Mouse (Mus musculus) G1E (cell line): Measurements from ENCODE around the gene Plekhb1. TPM values are rescaled to one million over a fixed set of nuclear protein-coding genes. Genes with fewer than 3 reads are reported as not detected.

Source experiments
- ATAC-seq: 2 replicates; pipeline ENCODE4 v1.8.0; 2016; ENCODE audit warnings: mild to moderate bottlenecking; ENCODE audit not compliant: insufficient number of reproducible peaks, poor library complexity, low FRiP score, severe bottlenecking; ENCODE audit errors: extremely low read depth
- DNase-seq: peaks from one replicate; pipeline ENCODE4 v3.0.0; 2012; ENCODE audit warnings: low spot score
- H3K27me3 ChIP-seq: 2 replicates; pipeline ENCODE4 v1.6.1; 2012; ENCODE audit warnings: mild to moderate bottlenecking, low read length, inconsistent platforms; ENCODE audit not compliant: insufficient read depth
- H3K36me3 ChIP-seq: replicated peaks from 2 replicates; pipeline ENCODE3; 2012; ENCODE audit warnings: mild to moderate bottlenecking, inconsistent platforms
- H3K4me1 ChIP-seq: 2 replicates; pipeline ENCODE4 v1.6.1; 2012; ENCODE audit warnings: low read depth, low read length, inconsistent platforms, mixed read lengths; ENCODE audit not compliant: insufficient read depth
- H3K4me3 ChIP-seq: 2 replicates; pipeline ENCODE4 v1.5.1; 2012; ENCODE audit warnings: low read depth, mild to moderate bottlenecking, inconsistent platforms, low read length, moderate library complexity, mixed read lengths
- H3K9me3 ChIP-seq: replicated peaks from 2 replicates; pipeline ENCODE4 v1.6.1; 2012; ENCODE audit warnings: inconsistent platforms
- CTCF ChIP-seq: IDR thresholded peaks from 2 replicates; pipeline ENCODE4 v1.5.1; 2012; ENCODE audit warnings: low read depth, low read length, inconsistent platforms, mixed read lengths
- GATA1 ChIP-seq: IDR thresholded peaks from 2 replicates; pipeline ENCODE4 v1.6.1; 2012; ENCODE audit warnings: borderline replicate concordance, low read length, inconsistent platforms, mixed read lengths
- GATA2 ChIP-seq: IDR thresholded peaks from 2 replicates; pipeline ENCODE4 v1.6.1; 2012; ENCODE audit warnings: low read depth, low read length, inconsistent platforms, borderline replicate concordance
- POLR2AphosphoS5 ChIP-seq: IDR thresholded peaks from 2 replicates; pipeline ENCODE4 v1.6.1; 2012; ENCODE audit warnings: low read depth, low read length, inconsistent platforms; ENCODE audit not compliant: insufficient replicate concordance
- TAL1 ChIP-seq: conservative IDR thresholded peaks from 2 replicates; pipeline ENCODE4 v1.6.1; 2012; ENCODE audit warnings: low read depth, low read length, inconsistent platforms, mixed read lengths
- polyA plus RNA-seq: library from polyadenylated mRNA; stranded (reverse); fragments of >175 nt; gene quantifications from 2 replicates; pipeline ENCODE4 v1.2.3, GENCODE M21; 2012
- total RNA-seq, 2 experiments: library from RNA; stranded (forward) in 1 of 2; stranded (reverse) in 1 of 2; fragments of 200-1000 nt in 1 of 2; fragments of >200 nt in 1 of 2; fragmentation: Nextera tagmentation in 1 of 2; gene quantifications; 2 replicates each; pipeline ENCODE4 v1.2.3; 2014 to 2017

Plekhb1 gene
- total and polyA plus RNA-seq, 3 experiments: not detected

GRCm38 (mm10) chr7:100658093-100658578 is 4.1 kb downstream of the Plekhb1 start:
- Histone ChIP-seq H3K27me3 (peaks cover 54% of the 10 kb centered on the region), H3K4me3 (no peak overlapping the region), H3K9me3 (no peaks in the 10 kb centered on the region), H3K36me3 (no peaks in the 10 kb centered on the region), H3K4me1 (peaks cover 7% of the 10 kb centered on the region)
- ATAC-seq (no peak), DNase-seq (no peak)
- TF ChIP-seq CTCF (no peak), TAL1 (no peak), POLR2AphosphoS5 (no peak), GATA1 (no peak), GATA2 (no peak)

GRCm38 (mm10) chr7:100656739-100657138 is 5.5 kb downstream of the Plekhb1 start:
- TF ChIP-seq POLR2AphosphoS5: no peak
- TF ChIP-seq GATA2: no peak
- no peak for TF ChIP-seq GATA1
- no peak for TF ChIP-seq TAL1
- no peak for TF ChIP-seq CTCF
- peaks cover 4% of the 10 kb centered on the region; the same call in 1 of the 2 replicates for H3K4me1 ChIP-seq
- no peak for ATAC-seq
- no peak overlapping the region for H3K4me3 ChIP-seq
- H3K36me3 ChIP-seq: no peaks in the 10 kb centered on the region
- H3K9me3 ChIP-seq: no peaks in the 10 kb centered on the region
- H3K27me3 ChIP-seq: peaks cover 49% of the 10 kb centered on the region
- DNase-seq: no peak

GRCm38 (mm10) chr7:100654441-100654840 is 7.8 kb downstream of the Plekhb1 start:
- H3K4me3 ChIP-seq: no peak overlapping the region
- H3K27me3 ChIP-seq: peaks cover 40% of the 10 kb centered on the region
- no peaks in the 10 kb centered on the region for H3K9me3 ChIP-seq
- DNase-seq (no peak), ATAC-seq (no peak)
- H3K36me3 ChIP-seq: peaks cover 13% of the 10 kb centered on the region
- peaks cover 11% of the 10 kb centered on the region; the same call in 1 of the 2 replicates for H3K4me1 ChIP-seq
- TF ChIP-seq TAL1 (no peak), GATA2 (no peak)

- Histone ChIP-seq H3K4me3 (no peak overlapping the region), H3K9me3 (no peaks in the 10 kb centered on the region), H3K27me3 (peaks cover 34% of the 10 kb centered on the region), H3K36me3 (peaks cover 21% of the 10 kb centered on the region), H3K4me1 (peaks cover 11% of the 10 kb centered on the region; the same call in 1 of the 2 replicates)
- no peak for ATAC-seq
- no peak for DNase-seq
- TF ChIP-seq POLR2AphosphoS5 (no peak), GATA2 (no peak), TAL1 (no peak), GATA1 (no peak), CTCF (no peak)
These were observed 8.5 kb downstream of the Plekhb1 start for GRCm38 (mm10) chr7:100653480-100654266.

- TF ChIP-seq GATA1: no peak
- TF ChIP-seq CTCF: no peak
- no peak for TF ChIP-seq GATA2
- TF ChIP-seq POLR2AphosphoS5: no peak
- TF ChIP-seq TAL1: no peak
- Histone ChIP-seq H3K27me3 (peaks cover 16% of the 10 kb centered on the region), H3K4me1 (peaks cover 11% of the 10 kb centered on the region; the same call in 1 of the 2 replicates), H3K36me3 (peaks cover 45% of the 10 kb centered on the region), H3K9me3 (no peaks in the 10 kb centered on the region), H3K4me3 (no peak overlapping the region)
- DNase-seq (no peak), ATAC-seq (no peak)
These were observed 11.2 kb downstream of the Plekhb1 start for GRCm38 (mm10) chr7:100651011-100651410.

GRCm38 (mm10) chr7:100650421-100650820 is 11.8 kb downstream of the Plekhb1 start:
- peaks cover 11% of the 10 kb centered on the region; the same call in 1 of the 2 replicates for H3K4me1 ChIP-seq
- DNase-seq (no peak), ATAC-seq (no peak)
- no peak for TF ChIP-seq CTCF
- H3K36me3 ChIP-seq: peaks cover 50% of the 10 kb centered on the region
- H3K9me3 ChIP-seq: no peaks in the 10 kb centered on the region
- H3K4me3 ChIP-seq: no peak overlapping the region
- H3K27me3 ChIP-seq: peaks cover 12% of the 10 kb centered on the region
